Mouse (Mus musculus): ENCODE measurements around the gene Ufc1.
"Not testable (repeated sequence)": the region's sequence is repeated elsewhere in the genome, so short reads cannot be mapped to it uniquely, and the experiment has no call there.

Gene Ufc1

DNA sequence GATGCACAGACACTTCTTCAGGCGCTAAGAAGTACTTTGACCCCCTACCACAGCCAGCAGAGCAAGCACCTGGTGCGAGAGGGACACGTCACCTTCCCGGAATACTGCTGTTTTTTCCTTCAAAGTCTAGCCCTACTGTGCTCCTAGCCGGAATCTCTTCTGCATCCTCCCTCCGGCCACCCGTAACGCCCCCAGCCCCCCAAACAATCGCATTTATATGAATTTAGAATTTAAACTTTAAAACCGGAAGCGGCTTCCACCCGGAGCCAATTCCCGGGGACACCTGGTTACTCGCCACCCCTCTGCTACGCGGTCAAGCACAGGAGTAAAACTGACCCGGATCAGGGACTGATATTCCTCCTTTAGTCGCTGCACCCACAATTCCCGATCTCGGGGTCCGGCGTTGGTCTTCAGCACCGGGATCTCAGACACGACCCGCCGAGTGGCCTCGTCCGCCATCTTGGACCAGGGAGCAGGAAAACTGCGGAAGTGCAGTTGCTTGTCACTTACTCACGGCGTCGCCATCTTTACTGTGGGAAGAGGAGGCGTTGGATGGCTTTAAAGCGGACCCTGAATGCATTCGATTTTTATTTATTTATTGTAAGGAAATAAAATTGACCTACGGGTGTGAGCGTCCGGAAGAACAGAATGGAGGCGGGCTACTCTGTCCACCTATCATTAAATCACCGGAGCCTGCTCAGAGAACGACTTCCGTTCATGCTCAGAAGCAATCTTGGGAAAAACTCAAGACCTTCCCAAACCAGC is at the start of gene Ufc1:
Gene Ufc1 (minus strand): TSS at position 727 of the 765 bp plus-strand sequence.
- peak; percentile 79 for DNase-seq (ENCODE audit: low spot score)

- peak; percentile 38 for DNase-seq (ENCODE audit: low spot score)
Measured at GRCm38 (mm10) chr1:171343922-171344677, 49.3 kb upstream of the Ufc1 start.

DNA sequence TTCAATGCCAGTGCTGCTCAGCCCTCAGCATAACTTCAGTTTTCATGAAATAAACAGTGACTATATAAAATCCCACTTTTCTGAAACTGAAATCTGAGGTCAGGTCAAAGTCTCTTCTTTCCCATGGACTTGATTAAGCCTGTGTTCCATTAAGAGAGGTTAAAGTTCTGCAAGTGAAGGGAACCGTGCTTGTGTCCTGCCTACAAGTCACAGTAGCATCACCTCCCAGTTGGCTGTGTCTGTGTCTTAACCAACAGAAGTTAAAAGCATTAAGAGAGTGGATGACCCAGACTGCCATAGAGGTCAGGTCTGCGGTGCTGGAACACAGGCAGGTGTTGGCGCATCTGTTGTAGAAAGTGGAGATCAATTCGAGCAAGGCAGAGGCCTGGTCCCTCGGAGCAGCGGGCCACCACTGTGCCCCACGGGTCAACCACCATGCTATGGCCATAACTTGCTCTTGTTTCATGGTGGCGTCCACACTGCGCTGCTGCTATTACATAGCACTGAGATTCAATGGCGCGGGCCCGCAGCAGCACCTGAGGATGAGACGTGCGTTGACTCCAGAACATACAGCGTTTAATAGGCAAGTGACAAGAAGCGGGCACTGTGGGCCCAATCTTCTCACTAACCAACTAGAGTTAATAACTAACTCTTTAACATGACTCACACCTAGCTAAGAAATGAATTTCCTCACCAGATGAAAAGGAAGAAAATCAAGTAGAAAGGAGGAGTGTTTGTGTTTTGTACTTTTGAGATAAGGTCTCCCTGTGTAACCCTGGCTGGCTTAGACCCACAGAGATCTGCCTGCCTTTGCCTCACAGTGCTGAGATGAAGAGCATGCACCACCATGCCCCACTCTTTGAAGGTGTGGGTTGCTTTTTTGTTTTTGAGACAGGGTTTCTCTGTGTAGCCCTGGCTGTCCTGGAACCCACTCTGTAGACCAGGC is 47.7 kb upstream of the Ufc1 start:
- no peak for DNase-seq (ENCODE audit: low spot score)

GRCm38 (mm10) chr1:171330216-171330560 is 35.4 kb upstream of the Ufc1 start:
- DNase-seq (ENCODE audit: low spot score): no peak

DNA sequence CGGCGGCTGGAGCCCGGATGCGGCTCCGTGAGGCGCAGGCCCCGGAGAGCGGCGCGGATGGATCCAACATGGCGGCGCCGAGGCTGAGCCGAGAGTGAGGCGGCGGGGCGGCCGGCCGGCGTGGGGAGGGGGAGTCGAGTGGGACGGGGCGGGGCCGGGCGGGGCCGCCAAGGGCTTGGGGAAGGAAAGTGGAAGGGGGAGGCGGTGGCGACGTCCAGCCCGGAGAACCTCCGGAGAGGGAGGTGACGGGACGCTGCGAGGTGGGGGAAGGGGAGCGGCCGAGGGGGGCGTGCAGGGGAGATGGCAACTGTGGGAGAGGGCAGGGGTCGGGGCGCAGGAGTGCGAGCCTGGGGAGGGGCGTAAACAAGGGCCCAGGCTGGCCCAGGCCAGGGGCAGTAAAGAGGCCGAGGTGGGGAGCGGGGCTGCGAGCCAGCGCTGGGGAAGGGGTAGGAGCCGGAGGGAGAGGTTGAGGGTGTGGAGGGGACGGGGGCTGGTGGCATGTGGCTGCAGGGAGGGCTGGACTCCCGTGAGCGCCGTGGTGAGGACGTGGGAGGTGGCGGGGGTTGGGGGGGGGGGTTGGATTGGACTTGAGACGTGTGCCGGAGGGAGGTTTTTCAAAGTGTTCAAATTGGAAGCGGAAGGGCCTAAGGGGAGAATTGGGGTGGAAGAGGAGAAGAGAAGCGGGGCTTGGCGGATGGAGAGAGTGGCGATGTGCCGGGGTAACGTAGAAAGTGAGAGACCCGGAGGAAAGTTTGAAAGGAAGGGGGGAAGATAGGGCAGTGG is 34.8 kb upstream of the Ufc1 start:
- no peak for DNase-seq (ENCODE audit: low spot score)

- peak; percentile 89 for DNase-seq (ENCODE audit: low spot score)
Measured at GRCm38 (mm10) chr1:171328839-171329432, 34.1 kb upstream of the Ufc1 start, which contains the start of gene Dedd. Gene Dedd, plus strand, starts transcription at chr1:171329145.

GRCm38 (mm10) chr1:171328244-171328643 is 33.4 kb upstream of the Ufc1 start:
- no peak for DNase-seq (ENCODE audit: low spot score)

GRCm38 (mm10) chr1:171326588-171326987 is 31.8 kb upstream of the Ufc1 start:
- not testable (repeated sequence) for DNase-seq (ENCODE audit: low spot score)

GRCm38 (mm10) chr1:171325571-171325970 is 30.7 kb upstream of the Ufc1 start:
- DNase-seq (ENCODE audit: low spot score): no peak

- no peak for DNase-seq (ENCODE audit: low spot score)
Measured at GRCm38 (mm10) chr1:171322012-171322411, 27.2 kb upstream of the Ufc1 start.

- no peak for DNase-seq (ENCODE audit: low spot score)
Measured at GRCm38 (mm10) chr1:171321415-171321814, 26.6 kb upstream of the Ufc1 start.

GRCm38 (mm10) chr1:171320151-171320550 is 25.3 kb upstream of the Ufc1 start:
- no peak for DNase-seq (ENCODE audit: low spot score)

DNA sequence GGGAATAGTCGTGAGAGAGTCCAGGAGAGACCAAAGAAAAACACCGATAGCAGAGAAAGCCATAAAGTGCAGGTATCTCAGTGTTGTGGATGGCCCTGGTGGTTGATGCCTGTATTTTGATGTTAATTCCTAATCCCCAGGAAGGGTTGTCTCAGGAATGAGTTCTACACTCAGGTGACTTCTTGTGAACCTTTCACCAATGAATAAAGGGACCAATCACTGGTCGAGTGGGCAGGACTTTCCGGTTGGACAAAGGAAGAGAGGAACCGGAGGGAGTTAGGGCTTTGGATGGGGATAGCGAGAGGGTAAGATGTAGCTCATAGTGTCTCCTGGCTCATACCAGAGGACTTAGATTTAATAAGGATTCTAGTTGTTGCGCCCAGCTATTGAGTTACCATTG is 24.9 kb upstream of the Ufc1 start:
- DNase-seq (ENCODE audit: low spot score): no peak

- DNase-seq (ENCODE audit: low spot score): no peak
Measured at GRCm38 (mm10) chr1:171309321-171309720, 14.5 kb upstream of the Ufc1 start.

GRCm38 (mm10) chr1:171306157-171306556 is 11.3 kb upstream of the Ufc1 start:
- DNase-seq (ENCODE audit: low spot score): not testable (repeated sequence)

DNA sequence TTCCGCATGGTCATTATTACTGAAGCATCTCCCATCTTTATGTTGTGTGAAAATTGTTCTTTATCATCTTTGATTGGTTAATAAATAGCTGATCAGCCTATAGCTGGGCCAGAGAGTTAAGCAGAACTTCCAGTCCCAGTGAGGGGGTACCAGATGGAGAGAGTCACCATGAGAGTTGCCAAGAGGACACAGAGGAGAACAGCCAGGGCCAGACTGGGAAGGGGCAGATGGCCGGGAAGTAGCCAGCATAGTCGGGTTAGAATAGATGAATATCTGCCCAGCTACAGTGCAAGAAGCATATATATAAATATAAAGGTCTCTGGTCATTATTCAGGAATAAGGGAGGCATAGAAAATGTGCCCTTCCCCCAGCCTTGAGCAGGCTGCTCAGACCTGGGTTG is 3.4 kb upstream of the Ufc1 start:
- no peak for DNase-seq (ENCODE audit: low spot score)

GRCm38 (mm10) chr1:171295063-171295402 is 209 bp upstream of the Ufc1 start:
- DNase-seq (ENCODE audit: low spot score): no peak

- no peak for DNase-seq (ENCODE audit: low spot score)
Measured at GRCm38 (mm10) chr1:171293906-171294297, 922 bp downstream of the Ufc1 start.

DNA sequence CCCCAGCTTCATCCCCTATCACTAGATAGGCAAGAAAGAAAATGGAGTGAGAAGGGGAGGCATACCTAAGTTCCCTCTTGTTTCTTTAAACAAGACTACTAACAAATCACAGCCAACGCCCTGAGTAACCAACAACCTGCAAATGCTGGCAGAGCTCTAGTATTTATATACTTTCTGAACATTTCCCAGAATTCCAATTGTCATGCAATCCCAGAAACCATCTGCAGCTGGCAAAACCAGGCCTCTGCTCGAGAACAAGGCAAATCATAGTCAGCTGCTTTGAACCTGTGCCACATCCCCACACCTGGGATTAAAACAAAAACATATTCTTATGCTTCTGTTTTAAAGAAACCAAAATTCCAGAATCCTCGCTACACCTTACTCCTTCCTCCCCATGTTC is 1.5 kb downstream of the Ufc1 start:
- no peak for DNase-seq (ENCODE audit: low spot score)

DNA sequence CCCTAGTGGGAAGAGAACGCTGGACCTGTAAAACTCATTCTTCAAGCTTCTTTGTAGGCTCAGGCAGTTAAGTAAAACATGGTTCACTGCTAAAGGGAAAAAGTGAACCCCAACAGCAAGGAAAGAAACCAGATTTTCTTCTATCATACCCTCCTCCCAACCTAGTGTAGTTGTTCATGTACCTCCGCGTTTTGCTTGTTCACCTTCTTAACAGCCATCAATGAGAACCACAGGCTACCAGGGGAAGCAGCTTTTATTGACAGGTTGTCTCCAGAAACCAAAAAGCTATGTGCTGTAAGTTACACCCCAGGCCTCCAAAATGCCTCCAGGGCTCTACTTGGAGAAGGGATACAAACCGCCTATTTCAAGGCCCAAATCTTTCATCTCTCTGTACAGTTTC is 6.5 kb downstream of the Ufc1 start:
- DNase-seq (ENCODE audit: low spot score): no peak

Measured in ovary, postnatal 36 days (tissue).